Mouse (Mus musculus): Measurements from ENCODE around the gene Rtn4ip1.
"Not testable (repeated sequence)": the region's sequence is repeated elsewhere in the genome, so short reads cannot be mapped to it uniquely, and the experiment has no call there.

The Rtn4ip1 gene

GRCm38 (mm10) chr10:43901578-43902194 is at the start of gene Rtn4ip1, which contains the start of gene Qrsl1:
Gene Rtn4ip1, plus strand, starts transcription at chr10:43901807.
Gene Qrsl1, minus strand, starts transcription at chr10:43901745.
- peak; percentile 93 for DNase-seq

GRCm38 (mm10) chr10:43851898-43852297 is 49.7 kb upstream of the Rtn4ip1 start:
- DNase-seq = no peak

- no peak for DNase-seq
These were observed 45.7 kb upstream of the Rtn4ip1 start for GRCm38 (mm10) chr10:43855916-43856315.

DNA sequence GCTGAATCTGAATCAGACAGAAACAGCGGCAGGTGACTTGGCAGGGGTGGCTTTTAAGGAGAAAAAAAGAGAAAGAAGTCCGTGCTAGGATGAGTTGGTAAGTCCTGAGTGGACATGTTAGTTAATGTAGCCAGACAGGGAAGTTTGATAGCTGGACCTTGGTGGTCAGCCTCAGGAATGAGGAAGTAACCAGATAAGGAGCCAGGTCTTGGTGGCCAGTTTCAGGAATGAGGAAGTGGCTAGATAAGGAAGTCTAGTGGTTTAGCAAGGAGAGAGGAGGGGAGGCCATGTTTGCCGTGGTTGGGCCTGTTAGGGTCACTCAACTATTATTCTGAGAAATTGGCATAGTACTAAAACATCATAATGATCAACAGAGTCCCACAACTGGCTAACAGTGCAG is 45.3 kb upstream of the Rtn4ip1 start:
- DNase-seq = no peak

- no peak for DNase-seq
These were observed 30.9 kb upstream of the Rtn4ip1 start for GRCm38 (mm10) chr10:43870752-43871151.

DNA sequence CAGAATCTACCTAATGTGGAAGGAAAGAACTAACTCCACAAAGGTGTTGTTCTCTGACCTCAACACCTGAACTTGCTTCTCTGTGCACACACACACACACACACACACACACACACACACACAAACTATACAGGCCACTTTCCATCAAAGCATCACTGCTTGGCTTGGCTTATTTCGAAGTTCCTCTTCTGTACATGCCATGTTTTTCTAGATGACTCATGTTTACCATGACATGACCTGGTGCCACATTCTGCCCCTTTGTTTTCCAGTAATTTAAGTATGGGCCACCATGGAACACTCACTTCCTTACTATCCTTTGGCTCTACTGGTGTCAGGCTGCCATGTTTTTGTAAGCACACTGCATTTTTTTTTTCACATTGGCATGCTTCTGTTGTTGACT is 30.1 kb upstream of the Rtn4ip1 start:
- DNase-seq = no peak

- no peak for DNase-seq
These were observed 13.9 kb upstream of the Rtn4ip1 start for GRCm38 (mm10) chr10:43887676-43888075.

GRCm38 (mm10) chr10:43888976-43889375 is 12.6 kb upstream of the Rtn4ip1 start:
- no peak for DNase-seq

DNA sequence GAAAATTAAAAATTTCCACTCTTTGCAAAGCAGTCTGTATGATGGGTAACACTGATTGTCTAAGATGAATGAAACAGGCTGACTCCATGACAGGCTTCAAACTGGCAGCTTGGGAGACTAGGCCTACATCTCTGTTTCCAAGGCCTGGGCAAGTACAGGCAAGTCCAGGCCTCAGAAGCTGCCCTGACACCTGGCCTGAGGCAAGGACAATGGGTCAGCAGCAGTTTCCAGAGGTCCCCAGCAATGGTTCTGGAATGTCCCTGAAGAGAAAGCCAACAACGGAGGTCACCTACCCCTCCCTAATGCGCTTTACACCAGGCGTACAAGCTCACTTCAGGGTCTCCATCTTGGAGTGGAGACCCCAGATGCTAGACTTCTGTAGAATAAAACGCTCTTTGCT is 8.6 kb upstream of the Rtn4ip1 start:
- DNase-seq = no peak

DNA sequence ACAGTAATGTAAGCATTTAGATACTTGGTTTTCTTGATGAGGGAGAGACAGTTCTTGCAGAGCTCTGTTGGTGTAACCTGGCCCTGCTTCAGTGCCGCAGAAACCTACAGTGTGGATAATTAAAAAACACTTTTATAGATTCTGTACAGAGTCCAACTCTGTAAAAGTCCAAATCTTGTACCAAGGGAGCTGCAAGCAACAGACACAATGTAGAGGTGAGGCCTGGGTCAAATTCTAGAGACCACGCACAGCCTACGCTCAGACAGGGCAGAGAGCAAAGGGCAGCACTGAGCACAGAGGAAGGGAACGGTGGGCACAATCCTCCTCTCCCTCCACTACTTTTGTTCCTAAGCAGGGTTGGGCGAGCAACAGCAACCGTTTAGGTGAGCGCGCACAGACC is 5.5 kb upstream of the Rtn4ip1 start:
- DNase-seq = no peak

- DNase-seq = no peak
These were observed 3.3 kb upstream of the Rtn4ip1 start for GRCm38 (mm10) chr10:43898276-43898675.

DNA sequence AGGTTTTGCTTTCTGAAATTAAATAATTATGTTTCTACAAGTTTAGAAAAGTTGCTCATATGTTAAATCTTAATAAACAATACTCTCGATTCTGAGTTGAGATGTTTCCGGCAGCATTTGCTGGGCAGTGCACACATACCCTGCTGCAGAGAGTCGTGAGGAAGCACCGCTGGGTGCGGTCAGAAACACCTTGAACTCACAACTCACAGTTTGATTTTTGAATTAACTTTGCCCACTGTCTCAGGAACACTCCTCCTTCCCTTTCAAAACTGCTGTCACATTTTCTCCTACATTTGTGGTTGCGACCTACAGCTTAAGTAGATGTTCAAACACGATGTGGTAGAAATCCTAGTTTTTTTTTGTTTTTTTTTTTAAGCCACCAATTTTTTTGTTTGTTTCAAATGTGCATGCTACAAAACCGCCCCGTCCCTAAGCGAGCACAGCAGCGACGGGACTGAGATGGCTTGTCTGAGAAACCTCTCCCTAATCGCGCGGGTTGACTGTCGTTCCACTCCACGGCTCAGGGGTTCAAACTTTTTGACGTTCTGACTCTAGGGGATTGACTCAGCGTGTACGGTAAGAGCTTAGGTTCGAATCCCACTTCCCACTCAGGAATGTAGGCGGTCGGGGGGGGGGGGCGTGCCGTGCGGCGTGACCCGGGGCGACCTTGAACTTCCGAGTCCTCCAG is 580 bp upstream of the Rtn4ip1 start:
- DNase-seq = no peak

DNA sequence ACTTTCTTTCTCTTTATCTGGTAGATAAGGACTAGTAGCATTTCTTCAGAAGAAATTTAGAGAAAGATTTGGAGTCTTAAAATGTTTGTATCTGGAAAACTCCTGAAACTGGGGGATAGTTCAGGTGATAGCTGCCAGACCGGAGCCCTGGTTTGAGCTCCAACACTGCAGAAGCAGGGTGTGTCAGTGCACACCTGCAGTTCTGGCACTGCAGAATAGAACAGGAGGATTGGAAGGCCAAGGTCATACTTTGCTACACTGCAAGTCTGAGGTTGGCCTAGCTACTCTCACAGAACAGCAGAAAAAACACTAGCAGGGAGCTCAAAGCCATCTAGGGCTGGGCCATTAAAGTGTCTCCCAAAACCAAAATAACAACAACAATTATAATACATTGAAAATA is 3.0 kb downstream of the Rtn4ip1 start:
- no peak for DNase-seq

- DNase-seq = no peak
These were observed 8.6 kb downstream of the Rtn4ip1 start for GRCm38 (mm10) chr10:43910032-43910872.

DNA sequence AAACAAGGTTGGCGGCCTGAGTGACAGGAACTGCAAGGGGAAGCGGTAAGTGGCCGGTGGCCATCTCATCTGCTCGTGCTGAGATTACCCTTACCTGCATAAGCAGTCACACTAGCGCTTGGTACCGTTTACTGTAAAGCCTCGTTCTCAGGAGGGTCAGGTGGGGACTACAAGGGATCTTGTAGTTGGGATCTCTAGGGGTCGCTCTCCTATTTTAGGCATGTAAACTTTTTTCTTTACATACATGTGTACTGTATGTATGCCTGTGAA is 9.2 kb downstream of the Rtn4ip1 start:
- no peak for DNase-seq

GRCm38 (mm10) chr10:43912236-43912635 is 10.6 kb downstream of the Rtn4ip1 start:
- DNase-seq = no peak

DNA sequence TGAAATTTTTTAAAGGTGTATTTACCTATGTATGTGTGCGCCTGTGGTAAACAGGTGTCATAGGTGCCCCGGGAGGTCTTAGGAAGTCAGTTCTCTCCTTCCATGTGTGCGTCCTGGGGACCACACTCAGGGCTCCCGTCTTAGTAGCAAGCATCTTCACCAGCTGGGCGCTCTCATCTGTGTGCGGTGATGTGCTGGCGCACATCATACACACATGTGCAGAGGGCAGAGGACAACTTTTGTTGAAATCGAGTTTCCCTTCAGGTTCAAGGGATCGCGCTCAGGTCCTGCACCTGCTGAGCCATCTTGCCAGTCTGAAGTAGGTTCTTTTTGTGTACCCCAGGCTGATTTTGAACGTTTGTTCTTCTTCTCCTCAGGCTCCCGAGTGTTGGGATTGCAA is 14.6 kb downstream of the Rtn4ip1 start:
- no peak for DNase-seq

GRCm38 (mm10) chr10:43916737-43917136 is 15.1 kb downstream of the Rtn4ip1 start:
- no peak for DNase-seq

- peak; percentile 21 for DNase-seq
These were observed 17.3 kb downstream of the Rtn4ip1 start for GRCm38 (mm10) chr10:43918696-43919608.

- no peak for DNase-seq
These were observed 21.5 kb downstream of the Rtn4ip1 start for GRCm38 (mm10) chr10:43923096-43923495.

DNA sequence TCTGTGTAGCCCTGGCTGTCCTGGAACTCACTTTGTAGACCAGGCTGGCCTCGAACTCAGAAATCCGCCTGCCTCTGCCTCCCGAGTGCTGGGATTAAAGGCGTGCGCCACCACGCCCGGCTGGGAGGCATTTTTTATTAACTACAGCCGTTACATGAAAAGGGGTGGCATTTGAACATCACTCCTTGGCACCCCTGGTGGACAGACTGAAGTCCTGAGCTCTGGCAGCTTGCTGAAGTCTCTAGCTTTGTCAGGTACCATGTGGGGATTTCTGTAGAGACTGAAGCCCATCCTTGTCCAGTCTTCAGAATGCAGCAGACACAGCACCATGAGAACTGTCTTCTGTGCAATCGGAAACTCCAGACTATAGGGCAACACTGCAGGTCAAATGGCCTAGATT is 24.2 kb downstream of the Rtn4ip1 start:
- not testable (repeated sequence) for DNase-seq

DNA sequence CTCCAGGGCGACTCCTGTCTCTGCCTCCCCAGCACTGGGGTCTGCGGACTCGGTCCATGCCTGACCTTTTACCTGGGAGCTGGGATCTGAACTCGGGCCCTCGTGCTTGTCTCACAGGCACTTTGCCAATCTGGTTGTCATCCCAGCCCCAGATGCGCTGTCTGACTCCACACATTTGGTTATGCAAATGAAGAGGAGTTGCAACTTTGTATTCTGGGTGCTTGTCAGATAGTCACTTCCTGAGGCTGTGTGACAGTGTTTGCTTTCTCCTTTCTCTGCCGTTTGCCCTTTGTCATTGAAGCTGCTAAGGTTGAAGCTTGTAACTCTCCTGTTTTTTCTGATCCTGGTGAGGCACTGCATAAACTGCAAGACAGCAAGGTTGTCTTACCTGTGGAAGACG is 26.1 kb downstream of the Rtn4ip1 start:
- no peak for DNase-seq

DNA sequence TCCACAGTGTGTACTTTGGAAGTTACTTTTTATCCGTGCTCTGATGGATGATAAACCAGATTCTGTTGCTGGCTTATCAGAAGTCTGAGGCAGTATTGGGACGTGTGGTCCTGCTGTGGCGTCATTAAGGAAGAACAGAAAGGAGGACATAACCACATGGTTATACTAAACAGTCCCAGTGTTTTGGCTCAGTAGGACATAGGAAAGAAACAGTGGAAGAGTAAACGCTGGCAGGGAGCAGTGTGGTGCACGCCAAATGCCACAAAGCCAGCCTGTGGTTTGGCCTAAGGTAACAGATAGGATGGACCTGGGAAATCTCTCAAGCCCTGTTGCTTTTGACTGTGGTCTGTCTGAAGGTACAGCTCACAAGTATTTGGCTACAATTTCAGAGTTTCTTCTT is 27.0 kb downstream of the Rtn4ip1 start:
- peak; percentile 22 for DNase-seq
